Mouse (Mus musculus): ENCODE measurements around the gene Plin4. TPM values are rescaled to one million over a fixed set of nuclear protein-coding genes. Genes with fewer than 3 reads are reported as not detected.

The Plin4 gene
- polyA plus RNA-seq (2015; fragmentation: Nextera tagmentation; extraction: Ambion mirVana) = 1.7 TPM in 2 replicates

DNA sequence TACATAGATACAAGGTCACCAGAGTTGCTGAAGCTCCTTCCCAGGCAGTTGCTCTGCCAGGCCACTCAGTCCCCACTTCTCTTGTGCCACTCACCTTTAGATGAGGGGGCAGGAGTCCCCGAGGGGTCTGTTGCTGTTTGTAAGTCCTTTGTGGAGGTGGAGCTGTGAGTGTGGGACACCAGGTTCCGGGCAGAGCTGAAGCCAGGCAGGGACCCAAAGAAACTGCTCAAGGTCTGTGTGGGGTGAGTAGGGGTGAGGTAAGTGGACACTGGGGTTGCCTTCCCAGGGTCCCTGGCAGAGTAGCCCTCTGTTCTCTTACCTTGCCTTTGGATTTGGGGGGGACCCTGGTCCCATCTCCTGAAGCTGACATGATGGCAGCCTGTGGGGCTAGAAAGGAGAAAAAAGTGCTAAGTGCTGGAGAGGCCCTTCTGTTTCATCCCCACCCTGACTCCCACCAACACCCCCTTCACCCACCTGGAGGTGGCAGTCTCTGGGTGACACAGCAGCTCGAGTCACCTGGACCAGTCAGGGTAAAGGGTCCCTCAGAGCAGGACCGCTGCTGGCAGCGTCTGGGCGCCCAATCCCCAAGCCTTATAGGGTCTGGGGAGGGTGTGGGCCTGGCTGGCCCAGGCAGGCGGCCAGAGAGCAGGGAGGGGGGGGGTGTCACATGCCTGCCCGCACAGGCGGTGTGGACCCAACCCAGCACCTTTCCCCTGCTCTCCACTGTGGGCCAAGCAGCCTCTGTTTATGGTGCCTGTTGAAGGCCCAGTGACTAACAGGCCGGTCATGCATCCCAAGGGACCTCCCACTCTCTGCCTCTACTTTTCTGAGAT is at the start of gene Plin4:
Gene Plin4, minus strand, starts transcription at position 585 of the 833 bp plus-strand sequence.
- no peaks in the 10 kb centered on the region for H3K36me3 ChIP-seq (ENCODE audit: control insufficient read depth, insufficient read depth)
- peak within 1 kb of the TSS; percentile 66 for H3K9ac ChIP-seq (ENCODE audit: low read length)
- no peaks in the 10 kb centered on the region for H3K27me3 ChIP-seq (ENCODE audit: control insufficient read depth, insufficient read depth, low read length)
- WGBS = 52% methylated on average over 10 of the region's 10 CpGs
- H3K4me2 ChIP-seq (ENCODE audit: low read depth, low read length) = peak within 1 kb of the TSS; percentile 42
- peak within 1 kb of the TSS; percentile 73 for H3K27ac ChIP-seq (ENCODE audit: low read length)
- peaks cover 12% of the 10 kb centered on the region for H3K4me1 ChIP-seq (ENCODE audit: control insufficient read depth, insufficient read depth, low read length)
- ATAC-seq (replicated peaks; ENCODE audit: extremely low read depth, insufficient read depth, low FRiP score) = peak; percentile 80
- H3K9me3 ChIP-seq (replicated peaks; ENCODE audit: control insufficient read depth, low read length) = no peaks in the 10 kb centered on the region
- peak within 1 kb of the TSS; percentile 26 for H3K4me3 ChIP-seq (ENCODE audit: low read length)

DNA sequence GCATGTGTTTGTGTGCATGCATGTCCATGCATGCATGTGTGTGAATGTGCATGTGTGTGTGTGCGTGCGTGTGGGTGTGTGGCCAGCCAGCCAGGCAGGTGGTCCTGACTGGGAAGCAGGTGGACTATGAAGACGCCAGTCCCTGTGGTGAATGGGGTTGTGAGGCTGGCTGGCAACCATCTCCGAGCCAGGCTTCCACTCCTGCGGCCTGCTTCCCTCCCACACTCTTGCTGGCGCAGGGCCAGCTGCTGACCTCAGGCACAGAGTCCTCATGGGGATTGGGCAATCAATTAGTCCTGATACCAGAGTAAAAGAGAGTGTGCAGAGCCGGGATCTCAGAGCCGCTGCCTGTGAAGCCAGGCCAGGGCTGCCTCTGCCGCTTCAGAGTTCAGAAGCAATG is 44.0 kb upstream of the Plin4 start:
- no peak overlapping the region for H3K27ac ChIP-seq (ENCODE audit: low read length)
- H3K9ac ChIP-seq (ENCODE audit: low read length) = no peak overlapping the region
- H3K4me3 ChIP-seq (ENCODE audit: low read length) = no peak overlapping the region
- peaks cover 67% of the 10 kb centered on the region for H3K27me3 ChIP-seq (ENCODE audit: control insufficient read depth, insufficient read depth, low read length)
- peaks cover 6% of the 10 kb centered on the region; the same call in 1 of the 2 replicates for H3K4me1 ChIP-seq (ENCODE audit: control insufficient read depth, insufficient read depth, low read length)
- ATAC-seq (replicated peaks; ENCODE audit: extremely low read depth, insufficient read depth, low FRiP score) = no peak
- WGBS = 32% methylated on average over 9 of the region's 9 CpGs
- no peak overlapping the region for H3K4me2 ChIP-seq (ENCODE audit: low read depth, low read length)
- H3K36me3 ChIP-seq (ENCODE audit: control insufficient read depth, insufficient read depth) = no peaks in the 10 kb centered on the region
- no peaks in the 10 kb centered on the region for H3K9me3 ChIP-seq (replicated peaks; ENCODE audit: control insufficient read depth, low read length)

DNA sequence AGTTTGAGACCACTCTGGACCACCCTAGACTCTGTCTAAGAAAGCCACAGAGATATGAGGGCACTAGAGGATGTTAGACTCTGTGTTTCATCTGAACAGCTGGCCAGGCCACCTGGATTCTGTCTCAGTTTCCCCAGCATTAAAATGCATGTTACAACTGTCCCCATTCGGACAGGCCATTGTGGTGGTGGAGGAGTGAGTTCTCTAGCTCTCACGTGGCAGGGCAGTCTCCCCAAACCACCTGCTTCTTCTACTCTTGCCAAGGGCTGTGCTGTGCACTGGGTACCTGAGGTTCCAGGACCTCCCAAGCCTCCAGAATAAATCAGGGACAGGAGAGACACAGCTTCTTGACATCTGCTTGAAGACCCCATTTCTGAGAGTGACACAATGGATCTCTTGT is 40.3 kb upstream of the Plin4 start:
- peaks cover 6% of the 10 kb centered on the region; the same call in 1 of the 2 replicates for H3K4me1 ChIP-seq (ENCODE audit: control insufficient read depth, insufficient read depth, low read length)
- no peak overlapping the region for H3K4me2 ChIP-seq (ENCODE audit: low read depth, low read length)
- no peak overlapping the region for H3K9ac ChIP-seq (ENCODE audit: low read length)
- peaks cover 71% of the 10 kb centered on the region for H3K27me3 ChIP-seq (ENCODE audit: control insufficient read depth, insufficient read depth, low read length)
- H3K9me3 ChIP-seq (replicated peaks; ENCODE audit: control insufficient read depth, low read length) = no peaks in the 10 kb centered on the region
- no peaks in the 10 kb centered on the region for H3K36me3 ChIP-seq (ENCODE audit: control insufficient read depth, insufficient read depth)
- no peak overlapping the region for H3K4me3 ChIP-seq (ENCODE audit: low read length)
- WGBS = 27% methylated on average over 2 of the region's 2 CpGs
- H3K27ac ChIP-seq (ENCODE audit: low read length) = no peak overlapping the region
- no peak for ATAC-seq (replicated peaks; ENCODE audit: extremely low read depth, insufficient read depth, low FRiP score)

DNA sequence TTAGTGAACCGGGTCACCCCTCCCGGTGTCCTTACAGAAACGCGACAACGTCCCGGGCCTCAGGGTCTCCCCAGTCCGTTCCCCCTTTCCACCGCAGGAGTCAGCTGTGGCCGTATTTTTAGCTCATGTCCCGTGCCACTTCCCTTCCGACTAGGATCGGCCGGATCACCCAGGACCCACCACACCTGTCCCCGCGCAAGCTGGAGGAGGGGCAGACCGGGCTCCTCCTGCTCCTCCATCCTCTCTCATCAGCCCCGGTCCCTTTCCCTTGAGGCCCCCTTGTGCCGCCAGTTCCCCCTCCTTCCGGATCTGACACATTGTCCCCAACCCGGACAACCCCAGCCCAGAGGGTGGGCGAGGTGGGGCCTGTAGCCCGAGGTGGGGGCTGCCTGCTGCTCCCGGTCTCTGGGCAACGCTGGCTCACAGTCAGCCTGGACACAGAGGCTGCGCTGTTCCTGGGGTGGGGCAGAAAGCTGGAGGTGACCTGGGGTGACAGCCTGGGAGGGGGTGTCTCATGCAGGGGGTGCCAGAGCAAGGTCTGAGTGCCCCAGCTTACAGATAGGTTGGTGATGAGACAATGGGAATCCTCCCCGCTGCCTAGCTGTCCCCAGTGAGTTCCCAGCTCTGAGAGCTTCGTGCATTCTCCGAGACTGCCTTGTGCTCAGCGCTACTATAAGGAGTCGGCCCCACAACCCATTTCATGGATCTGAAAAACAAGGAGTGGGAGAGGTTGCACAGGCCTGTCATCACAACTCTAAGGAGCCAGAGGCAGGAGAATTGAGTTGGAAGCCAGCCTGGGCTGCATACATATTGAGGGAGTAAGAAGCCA is 39.4 kb upstream of the Plin4 start:
- peak overlapping the region; percentile 8 for H3K4me3 ChIP-seq (ENCODE audit: low read length)
- H3K27me3 ChIP-seq (ENCODE audit: control insufficient read depth, insufficient read depth, low read length) = peaks cover 74% of the 10 kb centered on the region
- H3K4me1 ChIP-seq (ENCODE audit: control insufficient read depth, insufficient read depth, low read length) = peaks cover 6% of the 10 kb centered on the region; the same call in 1 of the 2 replicates
- H3K9ac ChIP-seq (ENCODE audit: low read length) = peak overlapping the region; percentile 39; the same call in 1 of the 2 replicates
- H3K9me3 ChIP-seq (replicated peaks; ENCODE audit: control insufficient read depth, low read length) = no peaks in the 10 kb centered on the region
- 3% methylated on average over 30 of the region's 30 CpGs for WGBS
- no peak overlapping the region for H3K27ac ChIP-seq (ENCODE audit: low read length)
- peak overlapping the region; percentile 42 for H3K4me2 ChIP-seq (ENCODE audit: low read depth, low read length)
- no peaks in the 10 kb centered on the region for H3K36me3 ChIP-seq (ENCODE audit: control insufficient read depth, insufficient read depth)
- ATAC-seq (replicated peaks; ENCODE audit: extremely low read depth, insufficient read depth, low FRiP score) = no peak

DNA sequence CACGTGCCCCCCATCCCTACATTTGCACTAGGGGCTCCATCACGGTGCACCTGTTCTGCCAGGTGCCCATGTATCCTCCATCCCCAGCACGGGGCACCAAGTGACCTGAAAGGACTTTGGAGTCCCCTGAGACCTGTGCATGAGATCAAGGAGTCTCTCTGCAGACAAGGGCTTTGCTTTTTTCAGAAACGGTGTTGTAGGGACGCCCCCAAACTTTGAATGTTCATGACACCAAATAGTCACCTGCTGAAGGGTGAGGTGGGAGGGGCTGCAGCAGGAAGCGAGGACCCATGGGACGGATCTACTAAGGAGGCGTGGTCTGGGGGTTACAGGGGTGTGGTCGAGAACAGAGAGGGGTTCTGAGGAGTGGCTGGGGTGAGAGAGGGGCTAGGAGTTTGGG is 38.7 kb upstream of the Plin4 start:
- ATAC-seq (replicated peaks; ENCODE audit: extremely low read depth, insufficient read depth, low FRiP score) = no peak
- Histone ChIP-seq H3K9me3 (replicated peaks; ENCODE audit: control insufficient read depth, low read length) (no peaks in the 10 kb centered on the region), H3K27me3 (ENCODE audit: control insufficient read depth, insufficient read depth, low read length) (peaks cover 74% of the 10 kb centered on the region), H3K36me3 (ENCODE audit: control insufficient read depth, insufficient read depth) (no peaks in the 10 kb centered on the region), H3K4me3 (ENCODE audit: low read length) (no peak overlapping the region; the same call in 1 of the 2 replicates), H3K27ac (ENCODE audit: low read length) (no peak overlapping the region), H3K4me1 (ENCODE audit: control insufficient read depth, insufficient read depth, low read length) (0 out of 2 replicates have a peak, but pooled peaks cover 3% of the 10 kb centered on the region), H3K9ac (ENCODE audit: low read length) (no peak overlapping the region), H3K4me2 (ENCODE audit: low read depth, low read length) (peak overlapping the region; percentile 42; the same call in 1 of the 2 replicates)
- whole genome bisulfite sequencing = 21% methylated on average over 9 of the region's 9 CpGs

DNA sequence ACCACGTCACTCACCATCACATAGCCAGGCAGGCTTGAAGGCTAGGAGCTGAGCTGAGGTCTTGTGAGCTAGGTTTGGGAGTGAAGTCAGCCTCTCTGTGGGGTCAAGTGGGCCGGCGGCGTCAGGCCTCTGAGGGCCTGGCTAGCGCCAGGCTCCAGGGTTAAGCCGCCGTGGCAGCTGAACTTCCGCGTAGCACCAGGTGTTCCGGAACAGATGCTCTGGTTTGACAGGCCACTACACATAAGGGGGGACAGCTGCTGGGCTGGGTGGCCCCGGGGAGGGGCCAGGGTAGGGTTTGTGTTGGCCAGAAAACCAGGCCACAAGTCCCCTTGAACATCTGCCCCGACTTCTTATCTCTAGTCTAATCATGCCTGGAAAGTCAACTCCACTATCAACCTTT is 37.8 kb upstream of the Plin4 start:
- H3K27ac ChIP-seq (ENCODE audit: low read length) = no peak overlapping the region
- no peaks in the 10 kb centered on the region for H3K36me3 ChIP-seq (ENCODE audit: control insufficient read depth, insufficient read depth)
- peaks cover 79% of the 10 kb centered on the region for H3K27me3 ChIP-seq (ENCODE audit: control insufficient read depth, insufficient read depth, low read length)
- no peak for ATAC-seq (replicated peaks; ENCODE audit: extremely low read depth, insufficient read depth, low FRiP score)
- 45% methylated on average over 12 of the region's 12 CpGs for WGBS
- H3K4me3 ChIP-seq (ENCODE audit: low read length) = no peak overlapping the region
- H3K4me1 ChIP-seq (ENCODE audit: control insufficient read depth, insufficient read depth, low read length) = 0 out of 2 replicates have a peak, but pooled peaks cover 3% of the 10 kb centered on the region
- no peak overlapping the region for H3K4me2 ChIP-seq (ENCODE audit: low read depth, low read length)
- H3K9me3 ChIP-seq (replicated peaks; ENCODE audit: control insufficient read depth, low read length) = no peaks in the 10 kb centered on the region
- no peak overlapping the region for H3K9ac ChIP-seq (ENCODE audit: low read length)

- no peak overlapping the region for H3K27ac ChIP-seq (ENCODE audit: low read length)
- H3K36me3 ChIP-seq (ENCODE audit: control insufficient read depth, insufficient read depth) = no peaks in the 10 kb centered on the region
- no peaks in the 10 kb centered on the region for H3K9me3 ChIP-seq (replicated peaks; ENCODE audit: control insufficient read depth, low read length)
- 15% methylated on average over 9 of the region's 9 CpGs for WGBS
- ATAC-seq (replicated peaks; ENCODE audit: extremely low read depth, insufficient read depth, low FRiP score) = no peak
- H3K4me3 ChIP-seq (ENCODE audit: low read length) = no peak overlapping the region
- H3K4me2 ChIP-seq (ENCODE audit: low read depth, low read length) = no peak overlapping the region
- peaks cover 3% of the 10 kb centered on the region; the same call in 1 of the 2 replicates for H3K4me1 ChIP-seq (ENCODE audit: control insufficient read depth, insufficient read depth, low read length)
- no peak overlapping the region for H3K9ac ChIP-seq (ENCODE audit: low read length)
- H3K27me3 ChIP-seq (ENCODE audit: control insufficient read depth, insufficient read depth, low read length) = peaks cover 84% of the 10 kb centered on the region
These were observed 36.5 kb upstream of the Plin4 start for GRCm38 (mm10) chr17:56146131-56146530.

DNA sequence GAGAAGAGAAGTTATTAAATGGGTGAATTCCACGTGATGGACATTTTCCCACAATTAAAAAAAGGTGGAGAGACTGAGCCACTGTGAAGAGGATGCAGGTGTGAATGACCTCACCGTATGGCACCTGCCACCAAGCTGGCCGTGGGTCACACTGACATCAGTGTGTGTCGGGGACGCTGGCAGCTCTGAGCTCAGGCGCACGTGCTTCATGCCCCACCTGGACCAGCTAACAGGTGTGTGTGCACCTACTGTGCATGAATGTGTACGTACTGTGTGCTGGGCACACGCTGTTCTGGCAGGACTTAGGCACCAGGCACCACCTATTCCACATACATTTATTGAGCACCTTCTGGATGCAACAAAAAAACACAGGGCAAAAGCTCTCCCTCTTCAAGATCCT is 34.9 kb upstream of the Plin4 start:
- H3K4me3 ChIP-seq (ENCODE audit: low read length) = no peak overlapping the region
- no peak overlapping the region for H3K27ac ChIP-seq (ENCODE audit: low read length)
- no peak for ATAC-seq (replicated peaks; ENCODE audit: extremely low read depth, insufficient read depth, low FRiP score)
- no peak overlapping the region for H3K4me2 ChIP-seq (ENCODE audit: low read depth, low read length)
- WGBS = 67% methylated on average over 9 of the region's 9 CpGs
- H3K9me3 ChIP-seq (replicated peaks; ENCODE audit: control insufficient read depth, low read length) = no peaks in the 10 kb centered on the region
- H3K4me1 ChIP-seq (ENCODE audit: control insufficient read depth, insufficient read depth, low read length) = peaks cover 4% of the 10 kb centered on the region
- H3K27me3 ChIP-seq (ENCODE audit: control insufficient read depth, insufficient read depth, low read length) = peaks cover 88% of the 10 kb centered on the region
- no peaks in the 10 kb centered on the region for H3K36me3 ChIP-seq (ENCODE audit: control insufficient read depth, insufficient read depth)
- H3K9ac ChIP-seq (ENCODE audit: low read length) = no peak overlapping the region
